Mouse (Mus musculus) cerebellum, adult 2 months (tissue): ENCODE data around the gene Adra1b.

Source experiments
- CTCF ChIP-seq: fragments of 200-500 bp; IDR thresholded peaks from 2 replicates; pipeline ENCODE4 v1.5.1; 2011; ENCODE audit warnings: low read depth, mild to moderate bottlenecking, control low read depth, low read length, moderate library complexity, borderline replicate concordance; ENCODE audit not compliant: insufficient read depth
- POLR2A ChIP-seq: fragments of 200-500 bp; IDR thresholded peaks from 2 replicates; pipeline ENCODE4 v1.6.1; 2011; ENCODE audit warnings: low read length, control low read depth, borderline replicate concordance; ENCODE audit not compliant: insufficient read depth

GRCm38 (mm10) chr11:43867721-43868281 lies 33.2 kb downstream of the Adra1b start:
- TF ChIP-seq CTCF (no peak), POLR2A (no peak)
